Mouse (Mus musculus) neural tube, embryonic 13.5 days (tissue): ENCODE measurements at regions not wholly inside any gene's neighbourhood (a gene's known extent, or its start where the extent isn't known, plus 50 kb on each side); places are given as distances from the start of the nearest gene placed in this dataset.

ENCODE experiments used
- ATAC-seq: fragments of 200-750 bp; cut with Nextera tagmentation; 2 replicates; pipeline ENCODE4 v1.8.0; 2017; ENCODE audit warnings: low read depth, mild to moderate bottlenecking, moderate TSS enrichment, moderate library complexity
- H3K27ac ChIP-seq: fragments of 300-500 bp; sonication (generic); replicated peaks from 2 replicates; pipeline ENCODE4 v1.5.1; 2015; ENCODE audit warnings: moderate library complexity, mild to moderate bottlenecking, inconsistent platforms
- H3K27me3 ChIP-seq: fragments of 300-500 bp; sonication (generic); 2 replicates; pipeline ENCODE4 v1.6.1; 2015; ENCODE audit warnings: mild to moderate bottlenecking, inconsistent platforms
- H3K36me3 ChIP-seq: fragments of 300-500 bp; sonication (generic); 2 replicates; pipeline ENCODE4 v1.6.1; 2015; ENCODE audit warnings: mild to moderate bottlenecking, inconsistent platforms
- H3K4me1 ChIP-seq: fragments of 300-500 bp; sonication (generic); replicated peaks from 2 replicates; pipeline ENCODE4 v1.6.1; 2015; ENCODE audit warnings: inconsistent platforms
- H3K4me2 ChIP-seq: fragments of 300-500 bp; sonication (generic); 2 replicates; pipeline ENCODE4 v1.6.1; 2015; ENCODE audit warnings: inconsistent platforms, mild to moderate bottlenecking, moderate library complexity
- H3K4me3 ChIP-seq: fragments of 300-500 bp; sonication (generic); 2 replicates; pipeline ENCODE4 v1.5.1; 2015; ENCODE audit warnings: mild to moderate bottlenecking, inconsistent platforms
- H3K9ac ChIP-seq: fragments of 300-500 bp; sonication (generic); 2 replicates; pipeline ENCODE4 v1.6.1; 2015; ENCODE audit warnings: moderate library complexity, mild to moderate bottlenecking, inconsistent platforms
- H3K9me3 ChIP-seq: fragments of 300-500 bp; sonication (generic); 2 replicates; pipeline ENCODE4 v1.6.1; 2016; ENCODE audit warnings: inconsistent platforms
- WGBS: fragments of 180-500 bp; shearing (Covaris S2); methylation state at CpG from one replicate; pipeline ENCODE4 v1.1.7; 2015; 5-methylcytosine and 5-hydroxymethylcytosine counted together

- H3K9ac ChIP-seq, result peak overlapping the region; percentile 43
- H3K4me2 ChIP-seq, result peak overlapping the region; percentile 52
- no peaks in the 10 kb centered on the region for H3K36me3 ChIP-seq
- H3K4me3 ChIP-seq, result peak overlapping the region; percentile 23
- H3K27me3 ChIP-seq, result no peaks in the 10 kb centered on the region
- H3K27ac ChIP-seq, result peak overlapping the region; percentile 18
- ATAC-seq, result peak; percentile 96
- H3K9me3 ChIP-seq, result no peaks in the 10 kb centered on the region
- whole genome bisulfite sequencing, result 2% methylated on average over 15 of the region's 15 CpGs
- peaks cover 24% of the 10 kb centered on the region for H3K4me1 ChIP-seq
These were observed 794.3 kb upstream of the Api5 start for GRCm38 (mm10) chr2:95232135-95232772.

GRCm38 (mm10) chr2:95231739-95232134, 793.8 kb upstream of the Api5 start:
- no peak overlapping the region for H3K4me3 ChIP-seq
- H3K9me3 ChIP-seq, result no peaks in the 10 kb centered on the region
- H3K27me3 ChIP-seq, result no peaks in the 10 kb centered on the region
- H3K36me3 ChIP-seq, result no peaks in the 10 kb centered on the region
- no peak overlapping the region for H3K27ac ChIP-seq
- ATAC-seq, result peak; percentile 30; the same call in 1 of the 2 replicates
- H3K9ac ChIP-seq, result no peak overlapping the region
- peak overlapping the region; percentile 52; the same call in 1 of the 2 replicates for H3K4me2 ChIP-seq
- WGBS, result 28% methylated on average over 9 of the region's 9 CpGs
- H3K4me1 ChIP-seq, result peaks cover 24% of the 10 kb centered on the region

DNA sequence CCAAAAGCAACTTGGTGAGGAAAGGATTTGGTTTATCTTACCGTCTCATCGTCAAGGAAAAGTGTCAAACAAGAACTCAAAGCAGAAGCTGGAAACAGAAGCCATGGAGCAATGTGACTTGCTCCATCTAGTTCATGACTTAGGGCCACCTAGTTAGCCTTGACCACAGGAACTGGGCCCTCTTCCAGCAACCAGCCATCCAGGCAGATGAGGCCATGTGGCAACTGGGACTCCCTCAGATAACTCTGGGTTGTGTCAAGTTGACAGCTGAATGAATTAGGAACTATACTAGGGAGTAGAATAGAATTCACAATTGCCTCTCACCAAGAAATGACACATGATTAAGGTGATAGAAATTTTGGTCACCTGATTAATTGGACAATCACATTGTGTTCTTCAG, 791.5 kb upstream of the Api5 start:
- no peak for ATAC-seq
- Histone ChIP-seq H3K27ac (no peak overlapping the region), H3K27me3 (no peaks in the 10 kb centered on the region), H3K9ac (no peak overlapping the region), H3K4me3 (no peak overlapping the region), H3K9me3 (no peaks in the 10 kb centered on the region), H3K36me3 (no peaks in the 10 kb centered on the region), H3K4me2 (no peak overlapping the region), H3K4me1 (peaks cover 24% of the 10 kb centered on the region)
- WGBS, result 91% methylated on average over 2 of the region's 2 CpGs

DNA sequence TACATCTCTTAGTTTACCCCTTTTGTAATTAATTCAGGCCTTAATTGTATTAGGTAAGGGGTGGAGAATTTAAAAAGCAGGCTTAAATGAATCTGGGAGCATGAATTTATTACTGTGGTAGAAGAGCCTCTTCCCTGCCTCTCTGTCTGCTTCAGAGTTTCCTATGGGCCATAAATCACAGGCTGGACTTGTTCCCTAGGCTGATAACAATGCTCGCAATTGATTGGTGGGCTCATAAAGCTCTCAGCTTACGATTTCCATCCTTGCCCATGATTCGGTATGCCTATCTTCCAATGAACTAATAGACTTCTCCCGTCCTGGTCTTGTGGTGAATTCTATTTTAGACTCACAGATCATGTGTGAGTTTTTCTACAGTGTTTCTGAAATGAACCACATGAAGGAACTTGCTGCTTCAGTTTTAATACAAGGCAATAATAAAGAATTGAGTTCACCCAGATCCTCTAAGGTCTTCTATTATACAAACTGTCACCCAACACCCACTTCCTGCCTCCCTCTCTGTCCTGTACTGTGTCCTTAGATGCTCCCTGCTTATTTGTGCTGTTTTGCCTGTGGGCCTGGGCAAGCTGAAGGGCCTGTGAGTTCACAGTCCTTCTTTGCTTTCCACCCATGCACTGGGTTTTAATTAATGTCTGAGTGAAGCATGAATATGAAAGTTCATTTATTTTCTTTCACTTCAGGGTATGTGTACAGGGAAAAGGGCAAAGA, 772.4 kb upstream of the Api5 start:
- Histone ChIP-seq H3K9ac (no peak overlapping the region), H3K4me3 (no peak overlapping the region), H3K27me3 (no peaks in the 10 kb centered on the region), H3K4me2 (no peak overlapping the region), H3K36me3 (no peaks in the 10 kb centered on the region), H3K4me1 (peaks cover 4% of the 10 kb centered on the region), H3K9me3 (no peaks in the 10 kb centered on the region), H3K27ac (no peak overlapping the region; the same call in 1 of the 2 replicates)
- no peak for ATAC-seq
- WGBS, result 7% methylated on average over 4 of the region's 4 CpGs
